Mouse (Mus musculus): ENCODE measurements around the gene Nckap5l.
"Not testable (repeated sequence)": the region's sequence is repeated elsewhere in the genome, so short reads cannot be mapped to it uniquely, and the experiment has no call there.

Nckap5l gene

GRCm38 (mm10) chr15:99393386-99394252 lies 63.9 kb downstream of the Nckap5l start:
- no peak for DNase-seq

- DNase-seq: peak; percentile 99
Observed at GRCm38 (mm10) chr15:99392486-99393385, 64.8 kb downstream of the Nckap5l start, which contains the start of gene Tmbim6. Gene Tmbim6, plus strand, starts transcription at chr15:99392882.

GRCm38 (mm10) chr15:99391975-99392374 lies 65.6 kb downstream of the Nckap5l start:
- no peak for DNase-seq

- no peak for DNase-seq
Observed at GRCm38 (mm10) chr15:99390472-99391401, 66.8 kb downstream of the Nckap5l start.

GRCm38 (mm10) chr15:99387976-99388375 lies 69.6 kb downstream of the Nckap5l start:
- DNase-seq: no peak

- DNase-seq: no peak
Observed at GRCm38 (mm10) chr15:99386796-99387195, 70.8 kb downstream of the Nckap5l start.

GRCm38 (mm10) chr15:99386110-99386509 lies 71.4 kb downstream of the Nckap5l start:
- DNase-seq: not testable (repeated sequence)

GRCm38 (mm10) chr15:99384071-99384470 lies 73.5 kb downstream of the Nckap5l start:
- no peak for DNase-seq

GRCm38 (mm10) chr15:99382893-99383292 lies 74.7 kb downstream of the Nckap5l start:
- DNase-seq: no peak

GRCm38 (mm10) chr15:99376240-99376639 lies 81.3 kb downstream of the Nckap5l start:
- DNase-seq: no peak

- DNase-seq: no peak
Observed at GRCm38 (mm10) chr15:99375581-99375980, 82.0 kb downstream of the Nckap5l start.

- DNase-seq: no peak
Observed at GRCm38 (mm10) chr15:99375036-99375435, 82.5 kb downstream of the Nckap5l start.

GRCm38 (mm10) chr15:99372761-99373160 lies 84.8 kb downstream of the Nckap5l start:
- DNase-seq: no peak

All from right cerebral cortex, postnatal 25 days (tissue).